Mouse (Mus musculus): ENCODE measurements around the gene Zfp423.

DNA sequence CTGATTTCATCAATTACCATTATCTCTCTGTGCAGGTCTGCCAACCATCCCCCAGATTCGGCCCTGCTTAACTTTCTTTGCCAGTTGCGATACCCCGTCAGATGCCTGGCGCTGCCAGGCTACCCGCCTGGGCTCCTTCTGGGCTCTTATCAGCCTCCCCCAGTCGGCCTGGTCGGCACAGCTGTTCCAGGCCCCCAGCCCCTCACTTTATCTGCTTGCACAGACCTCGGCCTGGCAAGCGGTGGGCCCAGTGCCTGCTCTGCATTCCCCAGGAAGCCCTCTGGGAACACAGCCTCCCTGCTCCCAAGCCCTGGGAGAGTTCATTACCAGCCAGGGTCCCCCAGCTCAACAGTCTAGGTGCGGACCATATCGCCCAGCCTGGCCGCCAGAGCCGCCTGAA lies 126.1 kb downstream of the Zfp423 start:
- no peak for TF ChIP-seq CTCF (conservative IDR thresholded peaks at IDR 0.05; ENCODE audit: low read length)
- TF ChIP-seq POU5F1 (IDR thresholded peaks at IDR 0.05; ENCODE audit: borderline replicate concordance, low read length), result no peak
